Mouse (Mus musculus): ENCODE results near the gene Clec2l.

Gene Clec2l

DNA sequence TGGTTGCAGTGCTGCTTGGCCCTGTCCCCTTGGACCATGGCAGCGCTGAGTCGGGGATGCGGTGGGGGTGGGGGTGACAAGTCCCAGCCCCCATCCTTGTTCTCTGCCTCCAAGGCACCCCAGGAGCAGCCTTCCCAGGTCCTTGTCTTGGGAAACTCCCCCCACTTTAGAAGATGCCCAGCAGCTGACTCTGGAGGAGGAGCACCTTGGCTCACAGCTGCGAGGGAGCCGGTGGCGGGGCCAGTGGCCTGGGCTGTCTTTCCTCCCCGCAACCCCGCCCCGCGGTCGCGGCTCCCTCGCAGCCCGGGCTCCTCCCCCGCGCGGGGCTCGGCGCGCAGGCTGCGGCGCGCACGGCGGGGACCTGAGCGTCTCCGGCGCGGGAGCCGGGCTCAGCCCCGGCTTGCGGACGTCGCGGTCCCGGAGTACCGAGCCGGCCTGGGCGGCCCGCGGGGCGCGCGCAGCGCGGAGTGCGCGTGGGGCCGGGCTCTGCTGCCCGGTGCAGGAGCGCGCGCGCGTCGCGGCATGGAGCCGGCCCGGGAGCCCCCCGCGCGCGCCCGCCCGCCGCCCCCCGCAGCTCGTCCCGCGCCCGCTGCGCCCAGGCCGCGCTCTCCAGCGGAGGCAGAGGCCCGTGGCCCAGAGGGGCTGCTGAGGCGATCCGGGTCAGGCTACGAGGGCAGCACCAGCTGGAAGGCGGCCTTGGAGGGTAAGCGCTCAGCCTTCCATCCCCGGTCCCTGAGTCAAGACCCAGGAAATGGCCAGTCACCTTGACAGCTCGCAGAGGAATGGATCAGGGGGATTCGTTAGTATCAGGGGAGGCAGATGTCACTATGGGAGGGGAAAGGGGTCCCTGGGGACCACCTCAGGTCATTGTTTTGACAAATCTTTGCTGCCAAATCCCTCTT is at the start of gene Clec2l:
TSS of gene Clec2l (plus strand) at position 356 of the 902 bp plus-strand sequence.
- no peak for DNase-seq (ENCODE audit: low spot score in 2 of 2)

DNA sequence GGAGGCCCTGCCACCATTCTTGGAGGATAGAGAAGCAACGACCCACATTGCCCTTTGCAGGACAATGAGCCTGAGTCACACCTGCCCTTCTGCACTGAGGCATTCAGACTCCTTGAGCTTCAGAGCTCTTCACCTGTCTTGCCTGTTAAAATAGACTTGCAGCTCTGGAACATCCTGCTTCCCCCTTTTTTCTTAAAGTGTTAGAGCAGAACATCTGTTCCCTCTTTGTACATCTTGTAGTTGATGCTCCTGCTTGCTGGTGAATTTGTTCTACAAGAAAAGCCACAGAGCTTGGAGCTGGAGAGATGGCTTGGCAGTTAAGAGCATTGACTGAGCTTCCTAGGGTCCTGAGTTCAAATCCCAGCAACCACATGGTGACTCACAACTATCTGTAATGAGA is 40.5 kb upstream of the Clec2l start:
- no peak for DNase-seq (ENCODE audit: low spot score in 2 of 2)

GRCm38 (mm10) chr6:38623457-38623856 is 39.4 kb upstream of the Clec2l start:
- no peak for DNase-seq (ENCODE audit: low spot score in 2 of 2)

DNA sequence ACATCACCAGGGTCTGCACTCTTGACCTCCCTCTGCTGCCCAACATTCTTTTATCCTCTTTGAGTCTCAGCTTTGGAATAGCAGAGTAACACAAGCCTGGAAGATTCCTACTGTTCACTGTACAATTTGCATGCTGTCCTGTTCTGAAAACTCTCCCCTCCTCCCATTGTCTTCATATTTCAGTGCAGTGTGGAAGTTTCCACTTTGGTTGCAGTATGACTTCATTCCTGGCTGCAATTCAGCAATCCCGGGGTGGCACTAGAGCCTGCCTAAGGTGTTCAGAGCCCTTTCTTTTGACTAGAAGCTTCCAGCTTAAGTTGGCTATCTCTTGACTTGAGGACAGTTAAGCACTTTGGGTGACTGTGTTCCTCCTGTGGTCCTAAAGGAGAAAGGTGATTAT is 38.4 kb upstream of the Clec2l start:
- no peak for DNase-seq (ENCODE audit: low spot score in 2 of 2)

DNA sequence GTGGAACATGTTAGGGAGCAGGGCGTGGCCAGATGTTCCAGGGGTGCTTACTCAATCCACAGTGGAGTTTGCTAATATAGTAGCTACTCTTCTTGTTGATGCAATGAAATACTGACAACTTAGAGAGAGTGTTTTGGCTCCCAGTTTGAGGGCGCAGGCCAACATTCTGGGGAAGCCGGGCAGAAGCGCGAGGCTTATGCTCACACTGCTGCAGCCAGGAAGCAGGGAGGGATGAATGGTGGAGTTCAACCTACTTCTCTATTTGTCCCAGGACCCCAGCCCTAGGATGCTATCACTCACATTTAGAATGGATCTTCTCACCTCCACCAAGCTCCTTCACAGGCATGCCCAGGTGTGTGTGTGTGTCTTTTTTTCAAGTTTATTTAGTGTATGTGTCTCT is 36.8 kb upstream of the Clec2l start:
- no peak for DNase-seq (ENCODE audit: low spot score in 2 of 2)

DNA sequence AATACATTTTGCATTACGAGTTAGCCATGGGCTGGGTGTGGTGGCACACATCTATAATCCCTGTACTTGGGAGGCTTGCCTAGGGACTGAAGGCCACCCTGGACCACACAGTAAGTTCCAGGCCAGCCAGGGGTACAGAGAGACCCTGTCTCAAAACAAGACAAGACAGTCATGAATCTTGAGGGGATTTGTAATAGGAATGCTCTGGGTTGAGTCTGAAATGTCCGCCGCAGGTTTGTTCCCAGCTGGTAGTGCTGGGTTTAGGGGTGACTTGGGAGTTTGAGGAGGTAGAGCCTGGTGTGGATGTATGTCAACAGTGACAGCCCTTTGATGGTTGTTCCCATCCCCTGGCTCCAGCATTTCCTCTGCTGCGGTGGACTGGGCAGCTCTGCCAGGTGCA is 35.8 kb upstream of the Clec2l start:
- no peak for DNase-seq (ENCODE audit: low spot score in 2 of 2)

GRCm38 (mm10) chr6:38627486-38627885 is 35.4 kb upstream of the Clec2l start:
- no peak for DNase-seq (ENCODE audit: low spot score in 2 of 2)

- DNase-seq (ENCODE audit: low spot score in 2 of 2) = no peak
These were observed 33.3 kb upstream of the Clec2l start for GRCm38 (mm10) chr6:38629556-38629955.

DNA sequence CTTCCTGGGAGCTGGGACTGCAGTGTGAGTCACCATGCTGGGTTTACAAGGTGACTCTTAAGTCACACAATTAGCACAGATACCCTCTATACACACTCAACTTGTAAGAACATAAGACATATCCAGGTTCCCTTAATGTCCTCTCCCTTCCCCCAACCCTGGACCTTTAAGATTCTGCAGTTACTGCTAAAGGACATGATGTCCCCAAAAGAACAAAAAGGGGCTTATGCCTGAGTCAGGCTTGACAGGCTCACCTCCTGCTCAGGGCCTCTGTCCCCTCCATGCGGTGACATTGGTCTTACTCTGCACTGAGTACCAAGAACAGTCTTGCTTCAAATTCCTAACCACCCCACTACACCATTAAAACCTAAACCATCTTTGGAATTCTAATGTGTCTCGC is 30.0 kb upstream of the Clec2l start:
- no peak for DNase-seq (ENCODE audit: low spot score in 2 of 2)

DNA sequence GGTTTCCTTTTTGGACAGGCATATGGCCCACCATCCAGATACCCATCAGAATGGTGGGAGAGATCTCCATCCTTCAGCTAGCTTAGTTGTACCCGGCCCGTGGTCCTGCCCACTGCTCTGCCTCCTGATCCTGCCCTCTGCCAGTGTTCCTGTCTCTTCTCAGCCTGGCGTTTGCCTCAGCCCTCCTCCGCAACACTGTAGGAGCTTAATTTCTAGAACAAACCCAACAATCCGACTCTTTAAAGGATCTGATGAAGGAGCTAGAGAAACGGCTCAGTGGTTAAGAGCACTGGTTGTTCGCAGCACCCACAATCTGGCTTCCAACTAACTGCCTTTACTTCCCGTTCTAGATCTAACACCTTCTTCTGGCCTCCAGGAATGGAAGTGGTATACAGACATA is 28.4 kb upstream of the Clec2l start:
- no peak for DNase-seq (ENCODE audit: low spot score in 2 of 2)

DNA sequence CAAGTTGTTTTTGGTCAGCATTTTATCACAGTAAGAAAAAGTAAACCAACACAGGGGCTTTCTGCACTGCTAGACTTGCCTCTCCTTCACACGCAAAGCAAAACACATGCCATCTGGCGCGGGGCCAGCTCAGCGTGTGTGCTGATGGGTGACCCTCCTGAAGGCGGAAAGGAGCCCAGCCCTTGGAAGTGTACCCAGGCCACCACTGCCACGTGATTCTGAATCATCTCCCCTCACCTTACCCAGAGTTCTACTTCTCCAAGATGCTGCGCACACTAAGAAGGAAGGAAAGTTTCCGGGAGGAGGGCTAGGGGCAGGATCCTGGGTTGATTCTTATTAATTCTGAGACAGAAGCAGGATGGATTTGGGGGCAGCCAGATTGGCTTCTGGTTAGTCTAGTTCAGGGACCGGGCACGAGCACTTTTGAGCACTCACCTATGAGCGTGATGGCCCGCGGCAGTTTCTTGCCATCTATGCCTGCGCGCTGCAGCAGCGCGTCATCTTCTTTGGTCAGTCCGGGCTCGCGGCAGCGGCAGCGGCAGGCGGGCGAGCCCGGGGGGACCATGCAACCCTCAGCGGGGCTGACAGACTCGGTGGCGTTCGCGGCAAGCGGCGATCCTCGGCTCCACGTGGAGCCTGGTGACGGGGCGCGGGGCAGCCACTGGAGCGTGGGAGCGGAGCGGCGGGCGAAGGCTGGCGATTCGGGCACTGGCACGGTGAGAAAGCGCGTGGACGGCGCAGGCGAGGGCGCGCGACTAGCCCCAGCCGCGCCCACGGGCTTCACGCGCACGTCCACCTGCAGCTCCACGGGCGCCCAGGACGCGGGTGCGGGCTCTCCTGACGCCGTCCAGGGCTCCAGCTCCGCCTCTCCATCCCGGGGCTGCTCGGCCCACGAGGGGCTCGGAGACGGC is 26.7 kb upstream of the Clec2l start:
- peak; percentile 38 to 49 for DNase-seq (ENCODE audit: low spot score in 2 of 2)

GRCm38 (mm10) chr6:38636852-38637618 is 25.8 kb upstream of the Clec2l start, which contains the start of gene Klrg2:
Klrg2 (minus strand) TSS chr6:38637242.
- DNase-seq (ENCODE audit: low spot score in 2 of 2) = peak; percentile 55 to 73

DNA sequence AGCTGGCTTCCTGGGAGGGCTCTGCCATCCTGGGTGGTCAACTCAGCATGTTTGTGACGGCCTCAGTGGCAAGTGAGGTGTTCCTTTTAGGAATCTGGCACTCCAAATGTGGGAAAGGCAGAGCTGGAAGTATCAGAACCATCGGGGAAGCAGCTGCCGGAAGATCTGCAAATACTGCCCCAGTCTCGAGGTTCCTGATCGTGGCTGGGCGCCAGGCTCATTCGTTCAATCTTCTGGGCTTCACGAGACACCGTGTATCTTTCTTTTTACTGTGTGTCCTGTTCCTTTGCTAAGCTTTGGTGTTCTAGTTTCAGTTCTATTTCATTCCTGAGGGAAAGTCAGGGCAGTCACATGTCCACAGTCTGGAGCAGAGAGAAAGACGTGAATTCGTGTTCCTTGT is 22.5 kb upstream of the Clec2l start:
- DNase-seq (ENCODE audit: low spot score in 2 of 2) = no peak

DNA sequence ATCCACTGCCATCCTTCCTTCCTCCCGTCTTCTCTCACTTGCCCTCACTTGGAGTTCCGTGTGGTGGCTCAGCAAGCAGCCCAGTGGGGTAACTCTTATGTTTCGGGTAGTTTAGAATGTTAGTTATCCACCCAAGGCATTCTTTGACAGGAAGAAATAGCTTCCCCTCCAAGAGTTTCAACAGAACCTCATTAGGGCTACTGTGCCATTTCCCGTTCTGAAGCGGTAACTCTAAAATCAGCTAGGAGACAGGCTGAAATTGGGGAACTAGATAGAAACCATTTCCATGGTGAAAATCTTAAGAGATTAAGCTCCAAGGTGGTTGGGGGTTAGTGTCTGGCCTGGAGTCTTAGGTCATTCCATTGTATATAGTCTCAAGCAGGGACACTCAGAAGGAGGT is 21.6 kb upstream of the Clec2l start:
- no peak for DNase-seq (ENCODE audit: low spot score in 2 of 2)

GRCm38 (mm10) chr6:38641645-38642044 is 21.2 kb upstream of the Clec2l start:
- DNase-seq (ENCODE audit: low spot score in 2 of 2) = no peak

GRCm38 (mm10) chr6:38642593-38642992 is 20.3 kb upstream of the Clec2l start:
- peak in 1 of 2 experiments; percentile 14 for DNase-seq (ENCODE audit: low spot score in 2 of 2)

- no peak for DNase-seq (ENCODE audit: low spot score in 2 of 2)
These were observed 19.8 kb upstream of the Clec2l start for GRCm38 (mm10) chr6:38643039-38643438.

GRCm38 (mm10) chr6:38649545-38649944 is 13.3 kb upstream of the Clec2l start:
- no peak for DNase-seq (ENCODE audit: low spot score in 2 of 2)

DNA sequence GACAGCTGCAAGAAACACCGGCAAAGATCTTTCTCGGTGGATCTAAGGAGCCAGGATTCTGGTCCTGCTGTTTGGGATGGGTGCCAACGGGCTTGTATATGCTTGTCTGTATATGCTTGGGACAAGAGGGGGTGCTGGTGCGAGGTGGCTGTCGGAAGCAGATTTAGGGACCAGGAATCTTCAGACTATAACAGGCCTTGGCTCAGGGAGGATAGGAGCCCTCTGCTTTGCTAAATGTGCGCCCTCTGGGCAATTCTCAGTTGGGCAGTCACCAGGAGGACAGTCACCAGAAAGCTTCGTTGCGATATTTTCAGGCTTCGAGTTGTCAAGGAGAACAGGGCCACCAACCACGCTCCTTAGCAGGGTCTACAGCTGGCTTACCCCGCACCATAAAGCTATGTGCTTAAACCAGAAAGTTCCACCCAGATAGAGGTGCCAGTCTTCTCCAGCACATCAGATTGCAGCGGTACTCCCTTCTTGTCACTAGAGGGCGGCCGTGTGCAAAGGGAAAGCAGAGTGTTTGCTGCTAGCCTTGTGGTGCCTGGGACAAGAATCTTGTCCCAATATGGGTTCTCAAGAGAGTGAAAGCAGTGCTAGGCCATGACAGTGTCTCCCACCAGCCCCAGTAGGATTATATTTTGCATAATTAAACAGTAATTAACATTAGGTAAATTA is 12.5 kb upstream of the Clec2l start:
- DNase-seq (ENCODE audit: low spot score in 2 of 2) = peak; percentile 43 to 56

- DNase-seq (ENCODE audit: low spot score in 2 of 2) = no peak
These were observed 1.2 kb upstream of the Clec2l start for GRCm38 (mm10) chr6:38661626-38662025.

GRCm38 (mm10) chr6:38669580-38669979 is 6.7 kb downstream of the Clec2l start:
- DNase-seq (ENCODE audit: low spot score in 2 of 2) = no peak

Data from urinary bladder, postnatal 36 days (tissue).